Mouse (Mus musculus) cortical plate, adult 2 months (tissue): ENCODE measurements around the gene Fam110a.

Source experiments
- CTCF ChIP-seq: fragments of 200-500 bp; IDR thresholded peaks from 2 replicates; pipeline ENCODE4 v1.5.1; 2011; ENCODE audit warnings: mild to moderate bottlenecking, control low read depth, low read length; ENCODE audit not compliant: insufficient read depth; ENCODE audit errors: extremely low read depth
- POLR2A ChIP-seq: fragments of 200-500 bp; IDR thresholded peaks from 2 replicates; pipeline ENCODE4 v1.6.1; 2011; ENCODE audit warnings: mild to moderate bottlenecking, low read length, control low read depth; ENCODE audit not compliant: insufficient read depth; ENCODE audit errors: extremely low read depth

DNA sequence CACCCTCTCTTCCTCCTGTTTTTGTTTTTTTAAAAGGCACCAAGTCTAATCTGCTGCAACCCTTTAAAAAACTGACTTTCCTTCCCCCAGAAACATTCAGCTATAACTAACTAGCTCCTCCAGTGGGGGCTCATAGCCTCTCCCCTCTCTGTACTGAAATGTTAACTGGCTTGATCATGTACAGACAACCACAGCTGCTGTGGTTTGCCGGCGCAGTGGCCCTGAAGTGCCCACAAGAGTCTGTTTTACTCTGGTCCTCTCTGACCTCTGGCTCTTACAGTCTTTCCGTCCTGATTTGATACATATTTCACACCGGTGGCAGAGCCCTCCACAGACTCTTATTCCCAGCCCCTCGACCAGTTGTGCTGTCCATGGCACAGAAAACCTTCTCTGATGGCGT, 1.2 kb upstream of the Fam110a start:
- TF ChIP-seq CTCF (no peak), POLR2A (no peak)
